Mouse (Mus musculus): ENCODE results near the gene Serpina3m. TPM values are rescaled to one million over a fixed set of nuclear protein-coding genes. Genes with fewer than 3 reads are reported as not detected.

The Serpina3m gene
- polyA plus RNA-seq, 1 experiment from 2014 or later: not detected

DNA sequence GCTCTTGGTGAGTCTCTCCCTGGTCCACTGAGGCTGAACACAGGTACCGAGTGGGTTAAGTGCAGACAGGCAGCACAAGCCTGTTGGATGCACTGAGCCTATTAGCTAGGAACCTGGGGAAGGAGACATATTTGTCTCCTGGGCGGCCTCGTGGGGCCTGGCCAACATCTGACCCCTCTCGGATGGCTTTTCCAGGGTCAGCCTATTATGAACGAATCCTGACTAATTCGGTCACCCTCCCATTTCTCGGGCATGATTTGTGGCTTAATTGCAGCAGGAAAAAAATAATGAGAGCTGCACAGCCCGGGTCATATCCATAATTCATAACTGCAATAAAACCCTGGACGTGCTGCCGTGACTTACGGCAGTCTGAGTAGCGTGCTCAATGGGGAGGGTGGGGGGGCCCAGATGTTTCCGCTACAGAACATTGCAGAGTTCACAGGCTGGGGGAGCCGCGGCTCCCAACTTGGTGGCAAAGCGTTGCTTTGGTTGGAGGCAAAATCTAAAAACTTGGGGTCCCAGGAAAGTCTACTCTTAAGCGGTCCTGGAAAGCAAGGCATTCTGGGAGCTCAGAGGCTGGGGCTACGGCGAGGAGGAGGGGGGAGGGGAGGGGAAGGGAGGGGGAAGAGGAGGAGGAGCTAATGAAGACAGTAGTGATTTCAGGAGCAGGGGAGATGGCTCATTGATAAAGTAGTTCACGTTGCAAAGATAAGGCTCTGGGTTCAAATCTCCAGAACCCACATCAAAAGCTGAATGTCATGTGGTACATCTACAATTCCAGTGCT lies 95.9 kb downstream of the Serpina3m start:
- no peaks in the 10 kb centered on the region for H3K27me3 ChIP-seq (replicated peaks)
- H3K36me3 ChIP-seq: no peaks in the 10 kb centered on the region
- H3K4me2 ChIP-seq: no peak overlapping the region
- H3K4me3 ChIP-seq: no peak overlapping the region
- H3K9ac ChIP-seq: no peak overlapping the region
- whole genome bisulfite sequencing (ENCODE audit: insufficient replicate concordance): 69% methylated on average over 20 of the region's 20 CpGs
- H3K4me1 ChIP-seq: no peaks in the 10 kb centered on the region
- no peak for ATAC-seq
- no peak overlapping the region for H3K27ac ChIP-seq
- no peaks in the 10 kb centered on the region for H3K9me3 ChIP-seq (replicated peaks)

DNA sequence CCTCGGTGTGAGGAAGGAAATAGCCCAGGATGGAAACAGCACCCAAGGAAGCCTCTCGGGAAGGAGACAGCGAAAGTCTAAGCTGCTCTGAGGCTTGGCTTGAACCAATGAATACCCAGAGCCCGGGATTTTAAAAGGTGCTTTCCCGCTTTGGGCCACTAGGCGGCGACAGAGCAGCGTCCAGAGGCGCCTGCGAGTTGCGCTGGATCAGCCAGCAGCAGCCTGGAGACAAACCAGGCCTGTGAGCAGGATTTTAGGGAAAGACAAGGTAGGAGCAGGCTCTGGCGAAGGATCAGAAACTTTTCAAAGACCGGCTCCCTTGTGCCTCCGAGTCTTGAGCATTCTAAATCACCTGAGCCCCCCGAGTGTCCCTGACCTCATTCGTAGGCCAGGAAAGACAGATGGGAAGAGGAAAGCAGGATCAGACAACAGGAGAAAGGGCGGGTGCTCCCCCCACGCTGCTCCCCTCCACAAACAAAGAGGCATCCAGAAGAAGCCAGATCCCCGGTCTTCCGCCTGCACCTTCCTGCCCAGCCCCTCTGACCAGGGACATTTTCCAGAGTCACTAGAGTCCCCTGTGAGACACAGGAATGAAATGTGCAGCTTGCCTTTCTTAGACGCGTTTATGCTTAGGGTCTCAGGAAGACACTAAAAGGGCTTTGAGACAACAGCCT lies 101.9 kb downstream of the Serpina3m start:
- no peak overlapping the region for H3K4me2 ChIP-seq
- no peaks in the 10 kb centered on the region for H3K36me3 ChIP-seq
- no peak overlapping the region for H3K9ac ChIP-seq
- H3K27ac ChIP-seq: no peak overlapping the region
- WGBS (ENCODE audit: insufficient replicate concordance): 12% methylated on average over 22 of the region's 22 CpGs
- no peak overlapping the region for H3K4me3 ChIP-seq
- ATAC-seq: no peak
- peaks cover 7% of the 10 kb centered on the region for H3K27me3 ChIP-seq (replicated peaks)
- no peaks in the 10 kb centered on the region for H3K4me1 ChIP-seq
- H3K9me3 ChIP-seq (replicated peaks): no peaks in the 10 kb centered on the region

DNA sequence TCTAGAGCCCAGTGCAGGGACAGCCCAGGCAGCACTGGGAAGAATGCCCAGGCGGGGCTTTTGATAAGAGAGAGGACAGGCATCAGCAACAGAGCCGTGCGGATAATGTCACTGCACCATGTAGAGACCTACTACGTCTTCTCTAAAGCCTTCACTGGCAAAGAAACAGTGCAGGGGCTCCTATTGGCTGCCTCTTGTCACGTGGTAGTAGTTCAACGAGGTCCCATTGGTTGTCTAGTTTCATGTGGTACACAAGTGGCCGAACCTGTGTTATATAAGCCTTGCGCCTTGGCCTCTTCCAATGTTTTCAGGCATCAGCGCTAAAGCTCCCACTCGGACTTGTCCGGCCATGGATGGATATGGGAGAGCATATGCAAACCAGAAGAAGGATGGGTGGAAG lies 105.4 kb downstream of the Serpina3m start:
- ATAC-seq: no peak
- Histone ChIP-seq H3K4me2 (no peak overlapping the region), H3K27me3 (replicated peaks) (peaks cover 7% of the 10 kb centered on the region), H3K9ac (no peak overlapping the region), H3K9me3 (replicated peaks) (no peaks in the 10 kb centered on the region), H3K4me3 (no peak overlapping the region), H3K4me1 (no peaks in the 10 kb centered on the region), H3K27ac (no peak overlapping the region), H3K36me3 (no peaks in the 10 kb centered on the region)
- WGBS (ENCODE audit: insufficient replicate concordance): 71% methylated on average over 11 of the region's 11 CpGs

Other genes starting within 250 kb of the Serpina3m start
- not detected in 2 replicates for gene Serpina5, start 237.4 kb upstream of the Serpina3m start, polyA plus RNA-seq (2016; fragmentation: Nextera tagmentation; extraction: Ambion mirVana)
- not detected in 2 replicates for gene Serpina3a, start 225.8 kb upstream of the Serpina3m start, polyA plus RNA-seq (2016; fragmentation: Nextera tagmentation; extraction: Ambion mirVana)
- gene Serpina3b, start 210.5 kb upstream of the Serpina3m start, polyA plus RNA-seq (2016; fragmentation: Nextera tagmentation; extraction: Ambion mirVana): 0.10 TPM in 1 of 2 replicates, not detected in the other
- not detected in 2 replicates for gene Serpina3c, start 184.6 kb upstream of the Serpina3m start, polyA plus RNA-seq (2016; fragmentation: Nextera tagmentation; extraction: Ambion mirVana)
- gene Serpina3f, start 123.9 kb upstream of the Serpina3m start, polyA plus RNA-seq (2016; fragmentation: Nextera tagmentation; extraction: Ambion mirVana): 0.06 and 0.20 TPM in 2 replicates
- 1.3 and 1.9 TPM in 2 replicates for gene Serpina3g, start 102.2 kb upstream of the Serpina3m start, polyA plus RNA-seq (2016; fragmentation: Nextera tagmentation; extraction: Ambion mirVana)
- 0.10 and 0.15 TPM in 2 replicates for gene Serpina3i, start 75.4 kb upstream of the Serpina3m start, polyA plus RNA-seq (2016; fragmentation: Nextera tagmentation; extraction: Ambion mirVana)
- gene Serpina3j, start 23.9 kb upstream of the Serpina3m start, polyA plus RNA-seq (2016; fragmentation: Nextera tagmentation; extraction: Ambion mirVana): not detected in 2 replicates
- gene Serpina3k, start within 50 bp of the Serpina3m start, polyA plus RNA-seq (2016; fragmentation: Nextera tagmentation; extraction: Ambion mirVana): not detected in 2 replicates
- gene Serpina3n, start 68.2 kb downstream of the Serpina3m start, polyA plus RNA-seq (2016; fragmentation: Nextera tagmentation; extraction: Ambion mirVana): not detected in 2 replicates
- 0.13 TPM in 1 of 2 replicates, not detected in the other for gene Gsc, start 134.8 kb downstream of the Serpina3m start, polyA plus RNA-seq (2016; fragmentation: Nextera tagmentation; extraction: Ambion mirVana)

All from liver, embryonic 12.5 days (tissue).